Mouse (Mus musculus): ENCODE measurements around the gene Gpc6.

The Gpc6 gene

GRCm38 (mm10) chr14:117854498-117854897 lies 929.4 kb downstream of the Gpc6 start:
- DNase-seq (ENCODE audit: low spot score) = no peak

GRCm38 (mm10) chr14:117871268-117871667 lies 946.2 kb downstream of the Gpc6 start:
- no peak for DNase-seq (ENCODE audit: low spot score)

- no peak for DNase-seq (ENCODE audit: low spot score)
Measured at GRCm38 (mm10) chr14:117879313-117879712, 954.2 kb downstream of the Gpc6 start.

GRCm38 (mm10) chr14:117881112-117881511 lies 956.0 kb downstream of the Gpc6 start:
- DNase-seq (ENCODE audit: low spot score) = no peak

GRCm38 (mm10) chr14:117882222-117882621 lies 957.1 kb downstream of the Gpc6 start:
- no peak for DNase-seq (ENCODE audit: low spot score)

- no peak for DNase-seq (ENCODE audit: low spot score)
Measured at GRCm38 (mm10) chr14:117889653-117890052, 964.5 kb downstream of the Gpc6 start.

GRCm38 (mm10) chr14:117891426-117891825 lies 966.3 kb downstream of the Gpc6 start:
- no peak for DNase-seq (ENCODE audit: low spot score)

GRCm38 (mm10) chr14:117892026-117892425 lies 966.9 kb downstream of the Gpc6 start:
- no peak for DNase-seq (ENCODE audit: low spot score)

- DNase-seq (ENCODE audit: low spot score) = no peak
Measured at GRCm38 (mm10) chr14:117894869-117895538, 969.9 kb downstream of the Gpc6 start.

GRCm38 (mm10) chr14:117895539-117895912 lies 970.4 kb downstream of the Gpc6 start:
- no peak for DNase-seq (ENCODE audit: low spot score)

GRCm38 (mm10) chr14:117904300-117904699 lies 979.2 kb downstream of the Gpc6 start:
- no peak for DNase-seq (ENCODE audit: low spot score)

- DNase-seq (ENCODE audit: low spot score) = no peak
Measured at GRCm38 (mm10) chr14:117905701-117906100, 980.6 kb downstream of the Gpc6 start.

GRCm38 (mm10) chr14:117906361-117906760 lies 981.2 kb downstream of the Gpc6 start:
- DNase-seq (ENCODE audit: low spot score) = no peak

- DNase-seq (ENCODE audit: low spot score) = no peak
Measured at GRCm38 (mm10) chr14:117908231-117908920, 983.3 kb downstream of the Gpc6 start.

GRCm38 (mm10) chr14:117909046-117909445 lies 983.9 kb downstream of the Gpc6 start:
- DNase-seq (ENCODE audit: low spot score) = no peak

- no peak for DNase-seq (ENCODE audit: low spot score)
Measured at GRCm38 (mm10) chr14:117910323-117910722, 985.2 kb downstream of the Gpc6 start.

- DNase-seq (ENCODE audit: low spot score) = no peak
Measured at GRCm38 (mm10) chr14:117912624-117913270, 987.6 kb downstream of the Gpc6 start.

- DNase-seq (ENCODE audit: low spot score) = no peak
Measured at GRCm38 (mm10) chr14:117916577-117916976, 991.5 kb downstream of the Gpc6 start.

- no peak for DNase-seq (ENCODE audit: low spot score)
Measured at GRCm38 (mm10) chr14:117918724-117919123, 993.6 kb downstream of the Gpc6 start.

- no peak for DNase-seq (ENCODE audit: low spot score)
Measured at GRCm38 (mm10) chr14:117919612-117920011, 994.5 kb downstream of the Gpc6 start.

- no peak for DNase-seq (ENCODE audit: low spot score)
Measured at GRCm38 (mm10) chr14:117921393-117922014, 996.4 kb downstream of the Gpc6 start.

GRCm38 (mm10) chr14:117923667-117924066 lies 998.6 kb downstream of the Gpc6 start:
- DNase-seq (ENCODE audit: low spot score) = no peak

Measured in ovary, adult 18-20 months (tissue).